Mouse (Mus musculus) lung, adult 10 weeks (tissue): ENCODE measurements around the gene Prpf8. TPM values are rescaled to one million over a fixed set of nuclear protein-coding genes. Genes with fewer than 3 reads are reported as not detected.

Experiments
- polyA plus RNA-seq: library from polyadenylated mRNA; stranded (reverse); fragments of 350-450 nt; fragmentation: Illumina TruSeq; extraction: RNeasy Lipid Tissue Mini Kit (QIAGEN cat#74804); gene quantifications from one replicate; pipeline ENCODE4 v1.2.3, GENCODE M21; 2014; ENCODE audit warnings: low read depth, low replicate concordance; ENCODE audit not compliant: insufficient read depth

The Prpf8 gene
- 25.0 TPM for polyA plus RNA-seq

DNA sequence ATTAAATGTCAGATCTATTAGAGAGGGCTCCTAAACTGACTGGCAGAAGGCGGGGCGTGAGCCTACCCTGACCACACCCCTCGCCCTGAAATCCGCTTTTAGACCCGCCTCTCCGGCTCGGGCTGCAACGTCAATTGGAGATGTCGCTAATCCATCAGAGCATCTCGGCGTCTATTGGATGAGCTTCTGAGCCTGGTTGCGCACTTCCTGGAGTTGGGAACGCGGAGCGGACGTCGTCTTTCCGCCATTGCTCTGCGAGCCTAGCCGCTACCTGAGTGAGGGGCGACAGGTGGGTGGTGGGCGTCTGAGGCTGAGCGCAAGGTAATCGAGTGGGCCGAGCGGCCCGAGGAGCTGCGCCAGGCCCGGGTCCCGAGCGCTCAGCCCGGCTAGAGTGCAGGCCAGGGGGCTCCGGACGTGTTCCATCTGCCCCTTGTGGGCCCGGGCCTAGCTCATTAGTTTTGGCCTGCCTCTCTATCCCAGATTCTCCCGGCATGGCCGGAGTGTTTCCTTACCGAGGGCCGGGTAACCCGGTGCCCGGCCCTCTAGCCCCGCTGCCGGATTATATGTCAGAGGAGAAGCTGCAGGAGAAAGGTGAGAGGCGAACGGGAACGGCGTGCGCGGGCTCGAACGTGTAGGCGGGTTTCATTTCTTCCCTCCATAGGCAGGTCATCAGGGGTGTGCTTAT, at the start of gene Prpf8:
Gene Prpf8, plus strand, starts transcription at position 216 of the 685 bp plus-strand sequence.

DNA sequence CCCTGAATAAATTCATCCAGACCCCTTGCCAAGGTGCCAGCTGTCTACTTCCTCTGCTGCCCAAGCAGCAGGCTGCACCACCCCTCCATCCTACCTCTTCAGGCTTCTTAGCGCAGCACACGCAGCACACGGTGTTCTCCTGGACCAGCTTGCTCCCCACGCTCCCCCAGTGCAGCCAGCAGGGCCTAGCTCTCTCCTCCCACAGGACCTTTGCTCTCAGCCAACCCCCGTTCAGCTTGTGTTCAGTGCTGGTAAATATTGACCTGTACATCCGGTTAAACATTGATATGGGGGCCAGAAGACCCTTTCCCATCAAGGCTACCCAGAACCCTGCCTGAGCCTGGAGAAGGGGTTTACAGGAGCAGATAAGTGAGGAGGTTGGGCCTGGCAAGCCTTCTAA, 47.3 kb upstream of the Prpf8 start, which contains the start of gene Serpinf2:
Gene Serpinf2, minus strand, starts transcription at position 229 of the 400 bp plus-strand sequence.

GRCm38 (mm10) chr11:75453991-75454930, 32.4 kb upstream of the Prpf8 start, which contains the start of gene Wdr81:
Gene Wdr81, minus strand, starts transcription at chr11:75454717.

GRCm38 (mm10) chr11:75460844-75461742, 25.5 kb upstream of the Prpf8 start, which contains the start of gene Tlcd2:
Gene Tlcd2, plus strand, starts transcription at chr11:75461715.

DNA sequence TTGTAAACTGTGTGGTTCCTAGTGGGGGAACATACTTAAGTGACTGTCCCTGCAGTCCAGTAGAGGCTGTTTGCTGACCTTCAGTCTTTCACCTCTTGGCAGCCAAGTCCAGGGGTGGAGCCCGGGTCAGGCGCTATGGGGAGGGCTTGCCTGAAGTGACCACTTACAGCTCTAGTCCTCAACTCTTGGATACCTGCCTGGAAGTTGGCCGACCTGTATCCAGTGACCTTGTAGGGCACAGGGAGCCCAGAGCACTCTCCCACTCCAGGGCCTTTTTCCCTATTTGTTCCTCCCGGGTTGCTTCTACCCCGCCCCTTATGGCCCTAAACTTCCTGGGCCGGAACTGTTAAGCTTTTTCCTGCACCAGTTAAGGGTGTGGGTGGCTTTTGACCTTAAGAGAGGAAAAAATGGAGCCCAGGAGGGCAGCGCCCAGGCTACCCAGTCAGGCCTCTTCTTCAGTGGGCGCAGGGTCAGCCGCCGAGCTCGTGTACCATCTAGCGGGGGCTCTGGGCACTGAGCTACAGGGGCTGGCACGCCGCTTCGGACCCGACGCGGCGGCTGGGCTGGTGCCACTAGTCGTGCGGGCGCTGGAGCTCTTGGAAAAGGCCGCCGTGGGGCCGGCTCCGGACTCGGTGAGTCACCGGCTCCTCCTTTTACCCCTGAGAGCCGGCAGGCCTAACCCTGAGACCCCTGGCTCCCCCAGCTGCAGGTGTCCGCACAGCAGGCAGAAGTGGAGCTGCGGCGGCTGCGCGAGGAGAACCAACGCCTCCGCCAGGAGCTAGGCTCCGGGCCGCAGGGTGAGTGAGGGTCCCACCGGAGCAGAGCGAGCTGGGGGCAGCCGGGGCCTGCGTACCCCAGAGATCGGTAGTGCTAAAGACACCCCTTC, 23.4 kb downstream of the Prpf8 start, which contains the start of gene Rilp:
Gene Rilp, plus strand, starts transcription at position 354 of the 886 bp plus-strand sequence.

DNA sequence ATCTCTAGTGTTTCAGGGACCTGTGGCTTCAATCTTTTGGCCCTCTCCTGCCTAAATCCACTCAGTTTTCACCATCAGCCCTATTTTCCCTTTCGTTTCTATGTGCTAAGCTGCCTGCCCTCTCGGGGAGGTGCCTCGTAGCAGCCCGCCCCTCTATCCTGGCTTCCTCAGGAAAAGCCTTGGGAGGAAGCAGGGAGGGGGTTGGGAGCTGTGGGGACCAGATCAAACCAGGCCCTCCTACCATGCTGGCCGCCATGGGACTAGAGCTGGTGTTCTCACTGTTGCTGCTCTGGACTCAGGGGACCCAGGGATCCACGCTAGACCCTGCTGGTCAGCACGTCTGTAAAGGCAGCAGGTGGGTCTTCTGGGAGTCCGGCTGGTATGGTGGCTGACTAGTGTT, 26.7 kb downstream of the Prpf8 start, which contains the start of gene Scarf1:
Gene Scarf1, plus strand, starts transcription at position 205 of the 400 bp plus-strand sequence.

DNA sequence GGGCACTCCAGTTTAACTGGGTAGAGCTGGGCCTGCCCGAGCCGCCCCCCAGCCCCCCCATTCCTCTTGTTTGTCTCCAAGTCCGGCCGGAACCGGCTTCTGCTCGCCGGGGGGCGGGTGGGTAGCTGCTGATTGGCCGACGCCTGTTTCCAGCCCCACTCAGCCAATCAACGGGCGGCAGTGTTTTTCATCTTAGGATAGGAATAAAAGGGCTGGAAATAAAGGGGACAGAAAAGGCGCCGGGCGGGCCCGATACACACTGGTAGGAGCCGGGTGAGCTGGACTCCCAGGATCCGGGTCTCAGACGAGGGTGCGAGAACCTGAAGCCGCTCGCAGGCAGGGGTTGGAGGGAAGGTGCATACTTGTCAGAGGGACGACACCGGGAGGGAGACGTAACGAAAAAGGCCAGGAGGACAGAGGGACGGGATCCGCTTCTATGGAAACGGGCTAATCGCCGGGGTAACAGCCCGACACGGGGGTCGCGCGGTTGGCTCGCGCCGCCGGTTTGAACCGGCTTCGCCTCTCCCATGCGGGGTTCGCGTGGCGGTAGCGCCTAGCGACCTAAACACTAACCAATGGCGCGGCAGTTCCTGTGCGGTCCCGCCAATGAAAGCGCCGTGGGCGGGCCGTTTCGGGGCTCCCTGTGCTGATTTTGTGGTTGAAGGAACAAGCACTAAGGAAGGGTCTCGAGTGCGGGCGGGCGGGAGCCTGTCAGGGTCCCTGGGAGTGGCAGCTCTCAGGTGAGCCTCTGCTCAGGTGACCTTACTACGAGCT, 45.0 kb downstream of the Prpf8 start, which contains the start of gene Slc43a2:
Gene Slc43a2, plus strand, starts transcription at position 226 of the 774 bp plus-strand sequence.

Other genes with a start within 250 kb of the Prpf8 start
- gene Rpa1, start 138.5 kb upstream of the Prpf8 start, polyA plus RNA-seq, result 27.4 TPM
- gene Smyd4, start 138.4 kb upstream of the Prpf8 start, polyA plus RNA-seq, result 2.6 TPM
- gene Serpinf1, start 64.1 kb upstream of the Prpf8 start, polyA plus RNA-seq, result 48.5 TPM
- 0.24 TPM for gene Serpinf2, start 47.2 kb upstream of the Prpf8 start, polyA plus RNA-seq
- 9.8 TPM for gene Wdr81, start 32.1 kb upstream of the Prpf8 start, polyA plus RNA-seq
- gene Tlcd2, start 25.1 kb upstream of the Prpf8 start, polyA plus RNA-seq, result 5.9 TPM
- gene Rilp, start 23.3 kb downstream of the Prpf8 start, polyA plus RNA-seq, result 13.1 TPM
- 17.8 TPM for gene Scarf1, start 26.7 kb downstream of the Prpf8 start, polyA plus RNA-seq
- 20.6 TPM for gene Slc43a2, start 44.9 kb downstream of the Prpf8 start, polyA plus RNA-seq
- gene Pitpna, start 101.3 kb downstream of the Prpf8 start, polyA plus RNA-seq, result 104 TPM
- 40.8 TPM for gene Inpp5k, start 144.2 kb downstream of the Prpf8 start, polyA plus RNA-seq
- 87.1 TPM for gene Myo1c, start 163.7 kb downstream of the Prpf8 start, polyA plus RNA-seq
- 59.3 TPM for gene Crk, start 192.4 kb downstream of the Prpf8 start, polyA plus RNA-seq
- gene Ywhae, start 246.1 kb downstream of the Prpf8 start, polyA plus RNA-seq, result 219 TPM